Mouse (Mus musculus) neural tube, embryonic 15.5 days (tissue): ENCODE results near the gene Gm14744. TPM values are rescaled to one million over a fixed set of nuclear protein-coding genes. Genes with fewer than 3 reads are reported as not detected.
"Not testable (repeated sequence)": the region's sequence is repeated elsewhere in the genome, so short reads cannot be mapped to it uniquely, and the experiment has no call there.

Source experiments
- ATAC-seq: fragments of 200-750 bp; cut with Nextera tagmentation; 2 replicates; pipeline ENCODE4 v1.8.0; 2017; ENCODE audit warnings: mild to moderate bottlenecking, moderate TSS enrichment, moderate library complexity; ENCODE audit not compliant: low FRiP score
- H3K27ac ChIP-seq: fragments of 300-500 bp; sonication (generic); replicated peaks from 2 replicates; pipeline ENCODE4 v1.5.1; 2015; ENCODE audit warnings: mild to moderate bottlenecking, inconsistent platforms
- H3K27me3 ChIP-seq: fragments of 300-500 bp; sonication (generic); replicated peaks from 2 replicates; pipeline ENCODE4 v1.6.1; 2015; ENCODE audit warnings: inconsistent platforms
- H3K36me3 ChIP-seq: fragments of 300-500 bp; sonication (generic); 2 replicates; pipeline ENCODE4 v1.6.1; 2015; ENCODE audit warnings: inconsistent platforms
- H3K4me1 ChIP-seq: fragments of 300-500 bp; sonication (generic); 2 replicates; pipeline ENCODE4 v1.6.1; 2015; ENCODE audit warnings: inconsistent platforms
- H3K4me2 ChIP-seq: fragments of 300-500 bp; sonication (generic); 2 replicates; pipeline ENCODE4 v1.6.1; 2015; ENCODE audit warnings: inconsistent platforms, mild to moderate bottlenecking, moderate library complexity
- H3K4me3 ChIP-seq: fragments of 300-500 bp; sonication (generic); replicated peaks from 2 replicates; pipeline ENCODE4 v1.5.1; 2015; ENCODE audit warnings: mild to moderate bottlenecking, inconsistent platforms
- H3K9ac ChIP-seq: fragments of 300-500 bp; sonication (generic); replicated peaks from 2 replicates; pipeline ENCODE4 v1.6.1; 2015; ENCODE audit warnings: mild to moderate bottlenecking, inconsistent platforms
- H3K9me3 ChIP-seq: fragments of 300-500 bp; sonication (generic); replicated peaks from 2 replicates; pipeline ENCODE4 v1.6.1; 2016; ENCODE audit warnings: inconsistent platforms
- WGBS: fragments of 180-500 bp; shearing (Covaris S2); methylation state at CpG from one replicate; pipeline ENCODE4 v1.1.7; 2015; ENCODE audit warnings: mixed read lengths; 5-methylcytosine and 5-hydroxymethylcytosine counted together
- polyA plus RNA-seq: library from polyadenylated mRNA; unstranded; fragments of >200 nt; fragmentation: Nextera tagmentation; extraction: Ambion mirVana; gene quantifications from 2 replicates; pipeline ENCODE4 v1.2.1, GENCODE M21; 2015

Gene Gm14744
- not detected in 2 replicates for polyA plus RNA-seq

GRCm38 (mm10) chrX:77864458-77864857, at the start of gene Gm14744:
Gene Gm14744, plus strand, starts transcription at chrX:77864758.
- H3K9me3 ChIP-seq, H3K4me3 ChIP-seq: not testable (repeated sequence)
- WGBS, result 97% methylated on average over 2 of the region's 2 CpGs

GRCm38 (mm10) chrX:77853523-77853922, 11.0 kb upstream of the Gm14744 start, which contains the start of gene Pbsn:
Gene Pbsn, minus strand, starts transcription at chrX:77853623.
- no peak within 1 kb of the TSS for H3K9ac ChIP-seq
- no peak within 1 kb of the TSS for H3K4me2 ChIP-seq
- no peak within 1 kb of the TSS for H3K27ac ChIP-seq
- no peaks in the 10 kb centered on the region for H3K27me3 ChIP-seq
- ATAC-seq, result no peak
- 81% methylated on average over 1 of the region's 1 CpGs for WGBS
- H3K4me3 ChIP-seq, result no peak within 1 kb of the TSS
- H3K4me1 ChIP-seq, result no peaks in the 10 kb centered on the region
- H3K36me3 ChIP-seq, result no peaks in the 10 kb centered on the region
- no peaks in the 10 kb centered on the region for H3K9me3 ChIP-seq

More at GRCm38 (mm10) chrX:77864458-77864857, at the start of gene Gm14744:
- not testable (repeated sequence) for H3K36me3 ChIP-seq, H3K4me1 ChIP-seq, H3K27me3 ChIP-seq, H3K27ac ChIP-seq, H3K9ac ChIP-seq, H3K4me2 ChIP-seq, ATAC-seq

- H3K9ac ChIP-seq, H3K4me3 ChIP-seq, H3K36me3 ChIP-seq, H3K4me1 ChIP-seq, H3K27ac ChIP-seq, H3K27me3 ChIP-seq, ATAC-seq, H3K4me2 ChIP-seq, H3K9me3 ChIP-seq: not testable (repeated sequence)
- WGBS, result 58% methylated on average over 2 of the region's 4 CpGs
Observed at GRCm38 (mm10) chrX:77880033-77880432, 15.5 kb downstream of the Gm14744 start.

Other genes with a start within 250 kb of the Gm14744 start
- gene Prkx, start 68.5 kb upstream of the Gm14744 start, polyA plus RNA-seq, result 21.8 and 22.3 TPM in 2 replicates
- not detected in 2 replicates for gene Pbsn, start 11.1 kb upstream of the Gm14744 start, polyA plus RNA-seq
- not detected in 2 replicates for gene 5430402E10Rik, start 60.3 kb downstream of the Gm14744 start, polyA plus RNA-seq
- gene Obp1a, start 226.6 kb downstream of the Gm14744 start, polyA plus RNA-seq, result not detected in 2 replicates